Mouse (Mus musculus): Measurements from ENCODE around the gene Gjb6.

Gene Gjb6

GRCm38 (mm10) chr14:57084180-57084668 is 49.2 kb downstream of the Gjb6 start:
- no peak for DNase-seq (ENCODE audit: extremely low spot score)

DNA sequence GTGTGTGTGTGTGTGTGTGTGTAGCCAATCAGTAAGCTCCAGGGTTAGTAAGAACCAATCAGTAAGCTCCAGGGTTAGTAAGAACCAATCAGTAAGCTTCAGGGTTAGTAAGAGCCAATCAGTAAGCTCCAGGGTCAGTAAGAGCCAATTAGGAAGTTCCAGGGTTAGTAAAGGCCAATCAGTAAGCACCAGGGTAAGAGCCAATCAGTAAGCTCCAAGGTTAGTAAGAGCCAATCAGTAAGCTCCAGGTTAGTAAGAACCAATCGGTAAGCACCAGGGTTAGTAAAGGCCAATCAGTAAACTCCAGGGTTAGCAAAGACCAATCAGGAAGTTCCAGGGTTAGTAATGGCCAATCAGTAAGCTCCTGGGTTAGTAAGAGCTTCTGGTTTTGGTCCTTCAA is 50.5 kb downstream of the Gjb6 start:
- DNase-seq (ENCODE audit: extremely low spot score): no peak

DNA sequence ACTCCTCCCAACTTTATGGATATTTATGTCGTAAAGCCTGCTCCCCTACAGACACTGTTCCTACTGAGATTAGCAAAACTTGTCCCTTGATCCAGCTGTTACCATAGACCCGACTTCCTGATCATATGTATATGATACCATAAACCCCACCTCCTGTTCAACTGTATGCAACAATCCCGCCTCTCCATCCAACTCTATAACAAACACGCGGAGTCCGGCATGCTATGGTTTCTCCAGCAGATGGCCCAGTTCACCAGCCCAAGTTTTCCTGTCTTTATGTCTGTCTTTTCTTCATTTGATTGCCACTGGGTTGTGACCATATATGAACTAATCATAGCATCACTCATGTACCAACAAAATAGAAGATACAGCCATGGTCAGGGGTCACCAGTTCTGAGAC is 57.9 kb downstream of the Gjb6 start:
- no peak for DNase-seq (ENCODE audit: extremely low spot score)
